Mouse (Mus musculus) mesoderm, embryonic 11.5 days (tissue): ENCODE data around the gene Tcf3.

ENCODE experiments used
- DNase-seq: peaks from one replicate; pipeline ENCODE4 v3.0.0-alpha.2; 2012; ENCODE audit warnings: low read depth, low spot score

The Tcf3 gene

GRCm38 (mm10) chr10:80406684-80407501, 26.6 kb downstream of the Tcf3 start, which contains the start of gene Uqcr11:
Gene Uqcr11, minus strand, starts transcription at chr10:80406830.
- DNase-seq, result peak; percentile 96

- DNase-seq, result no peak
Measured at GRCm38 (mm10) chr10:80405481-80406173, 27.8 kb downstream of the Tcf3 start.

GRCm38 (mm10) chr10:80403044-80403692, 30.3 kb downstream of the Tcf3 start:
- DNase-seq, result no peak

GRCm38 (mm10) chr10:80400704-80401161, 32.7 kb downstream of the Tcf3 start:
- no peak for DNase-seq

GRCm38 (mm10) chr10:80399973-80400703, 33.3 kb downstream of the Tcf3 start:
- no peak for DNase-seq

- DNase-seq, result peak; percentile 100
Measured at GRCm38 (mm10) chr10:80399191-80399972, 34.1 kb downstream of the Tcf3 start, which contains the start of gene Mbd3. Gene Mbd3, minus strand, starts transcription at chr10:80399550.

- peak; percentile 100 for DNase-seq
Measured at GRCm38 (mm10) chr10:80398719-80399190, 34.7 kb downstream of the Tcf3 start.

- DNase-seq, result no peak
Measured at GRCm38 (mm10) chr10:80398174-80398535, 35.3 kb downstream of the Tcf3 start.

GRCm38 (mm10) chr10:80397524-80398173, 35.8 kb downstream of the Tcf3 start:
- no peak for DNase-seq

- DNase-seq, result no peak
Measured at GRCm38 (mm10) chr10:80396822-80397523, 36.5 kb downstream of the Tcf3 start.

GRCm38 (mm10) chr10:80395025-80395627, 38.3 kb downstream of the Tcf3 start:
- no peak for DNase-seq

GRCm38 (mm10) chr10:80392687-80393086, 40.8 kb downstream of the Tcf3 start:
- no peak for DNase-seq

- no peak for DNase-seq
Measured at GRCm38 (mm10) chr10:80390697-80391096, 42.8 kb downstream of the Tcf3 start.

- no peak for DNase-seq
Measured at GRCm38 (mm10) chr10:80389185-80389708, 44.2 kb downstream of the Tcf3 start.

- no peak for DNase-seq
Measured at GRCm38 (mm10) chr10:80388731-80389130, 44.7 kb downstream of the Tcf3 start.

- DNase-seq, result peak; percentile 91
Measured at GRCm38 (mm10) chr10:80387522-80387959, 45.9 kb downstream of the Tcf3 start, which contains the start of gene Mex3d. Gene Mex3d, minus strand, starts transcription at chr10:80387659.

- DNase-seq, result no peak
Measured at GRCm38 (mm10) chr10:80386735-80387471, 46.5 kb downstream of the Tcf3 start.
